Mouse (Mus musculus) stomach, postnatal 0 days (tissue): ENCODE data around the gene Zfp526. TPM values are rescaled to one million over a fixed set of nuclear protein-coding genes. Genes with fewer than 3 reads are reported as not detected.

Experiments used
- ATAC-seq: fragments of 200-750 bp; cut with Nextera tagmentation; 2 replicates; pipeline ENCODE4 v1.8.0; 2017; ENCODE audit not compliant: low FRiP score, low TSS enrichment
- DNase-seq: peaks from one replicate; pipeline ENCODE4 v3.0.0-alpha.2; 2016; ENCODE audit warnings: low spot score
- H3K27ac ChIP-seq: fragments of 300-500 bp; sonication (generic); replicated peaks from 2 replicates; pipeline ENCODE4 v1.5.1; 2014; ENCODE audit warnings: mild to moderate bottlenecking, control low read depth
- H3K27me3 ChIP-seq: fragments of 300-500 bp; sonication (generic); 2 replicates; pipeline ENCODE4 v1.6.1; 2014; ENCODE audit warnings: low read length; ENCODE audit not compliant: control insufficient read depth, insufficient read depth
- H3K36me3 ChIP-seq: fragments of 300-500 bp; sonication (generic); 2 replicates; pipeline ENCODE4 v1.6.1; 2014; ENCODE audit warnings: low read length, mixed read lengths; ENCODE audit not compliant: control insufficient read depth, insufficient read depth
- H3K4me1 ChIP-seq: fragments of 300-500 bp; sonication (generic); replicated peaks from 2 replicates; pipeline ENCODE4 v1.6.1; 2014; ENCODE audit warnings: antibody characterized with exemption; ENCODE audit not compliant: control insufficient read depth, insufficient read depth
- H3K4me2 ChIP-seq: fragments of 300-500 bp; sonication (generic); replicated peaks from 2 replicates; pipeline ENCODE4 v1.6.1; 2014; ENCODE audit warnings: low read depth, mild to moderate bottlenecking, control low read depth, moderate library complexity
- H3K4me3 ChIP-seq: fragments of 300-500 bp; sonication (generic); 2 replicates; pipeline ENCODE4 v1.5.1; 2014; ENCODE audit warnings: low read depth, low read length, control low read depth
- H3K9ac ChIP-seq: fragments of 300-500 bp; sonication (generic); 2 replicates; pipeline ENCODE4 v1.6.1; 2014; ENCODE audit warnings: mild to moderate bottlenecking, low read length, control low read depth, mixed read lengths
- H3K9me3 ChIP-seq: fragments of 300-500 bp; sonication (generic); 2 replicates; pipeline ENCODE4 v1.6.1; 2016; ENCODE audit warnings: low read length; ENCODE audit not compliant: control insufficient read depth
- CTCF ChIP-seq: IDR thresholded peaks from 2 replicates; pipeline ENCODE4 v1.5.1; 2016; ENCODE audit warnings: antibody characterized with exemption, low read depth, mild to moderate bottlenecking, moderate library complexity
- EP300 ChIP-seq: optimal IDR thresholded peaks from 2 replicates; pipeline ENCODE3; 2016; ENCODE audit warnings: antibody characterized with exemption
- WGBS: fragments of 180-500 bp; shearing (Covaris S2); extraction: QIAGEN DNeasy Blood & Tissue Kit; methylation state at CpG from one replicate; pipeline ENCODE4 v1.1.7; 2014; 5-methylcytosine and 5-hydroxymethylcytosine counted together
- polyA plus RNA-seq: library from polyadenylated mRNA; unstranded; fragments of >200 nt; fragmentation: Nextera tagmentation; extraction: Ambion mirVana; gene quantifications from 2 replicates; pipeline ENCODE4 v1.2.1, GENCODE M21; 2015

Gene Zfp526
- polyA plus RNA-seq, 1 experiment from 2014 or later: 1.1 TPM

DNA sequence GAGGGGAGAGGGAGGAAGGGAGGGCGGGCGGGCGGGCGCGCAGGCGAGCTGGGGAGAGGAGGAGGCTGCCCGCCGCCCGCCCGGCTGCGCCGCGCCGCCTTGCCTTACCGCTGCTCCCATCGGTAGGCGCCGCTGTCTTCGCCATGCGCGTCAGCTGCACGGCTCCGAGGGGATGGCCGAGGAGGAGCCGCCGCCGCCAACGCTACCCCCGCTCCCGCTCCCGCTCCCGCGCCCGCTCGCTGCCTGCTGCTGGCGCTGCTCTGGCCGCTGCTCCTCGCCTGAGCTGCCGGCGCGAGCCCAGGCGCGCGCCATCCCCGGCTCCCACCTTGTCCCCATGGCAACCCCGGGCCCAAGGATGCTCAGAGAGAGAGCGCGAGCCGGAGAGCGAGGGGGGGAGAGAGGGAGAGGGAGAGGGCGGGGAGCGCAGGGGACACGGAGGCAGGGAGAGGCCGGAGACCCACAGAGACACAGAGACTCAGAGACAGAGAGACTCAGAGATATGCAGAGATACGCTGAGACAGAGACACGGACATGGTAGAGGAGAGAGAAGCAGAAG, 41.5 kb upstream of the Zfp526 start, which contains the start of gene Pou2f2:
Pou2f2 (minus strand) TSS at position 121 of the 556 bp plus-strand sequence.
- under 1% methylated on average over 27 of the region's 56 CpGs for WGBS
- TF ChIP-seq CTCF: peak; percentile 63
- no peak for TF ChIP-seq EP300
- H3K9ac ChIP-seq: peak within 1 kb of the TSS; percentile 8; the same call in 1 of the 2 replicates

GRCm38 (mm10) chr7:25180512-25180911, 40.7 kb upstream of the Zfp526 start:
- ATAC-seq (no peak), DNase-seq (no peak)
- H3K9me3 ChIP-seq: no peaks in the 10 kb centered on the region
- H3K4me2 ChIP-seq: no peak overlapping the region
- TF ChIP-seq CTCF (no peak), EP300 (no peak)
- peaks cover 26% of the 10 kb centered on the region; the same call in 1 of the 2 replicates for H3K27me3 ChIP-seq
- no peak overlapping the region for H3K27ac ChIP-seq
- H3K4me3 ChIP-seq: no peak overlapping the region
- no peaks in the 10 kb centered on the region; the same call in 1 of the 2 replicates for H3K4me1 ChIP-seq
- no peak overlapping the region for H3K9ac ChIP-seq
- WGBS: 6% methylated on average over 6 of the region's 6 CpGs
- H3K36me3 ChIP-seq: no peaks in the 10 kb centered on the region

More for the DNA sequence above, 41.5 kb upstream of the Zfp526 start, which contains the start of gene Pou2f2:
- H3K36me3 ChIP-seq: no peaks in the 10 kb centered on the region
- no peaks in the 10 kb centered on the region; the same call in 1 of the 2 replicates for H3K4me1 ChIP-seq
- DNase-seq (peak; percentile 73), ATAC-seq (peak; percentile 79)
- no peak within 1 kb of the TSS for H3K27ac ChIP-seq
- peak within 1 kb of the TSS; percentile 43 for H3K4me3 ChIP-seq
- no peaks in the 10 kb centered on the region for H3K9me3 ChIP-seq
- peak within 1 kb of the TSS; percentile 78 for H3K4me2 ChIP-seq
- peaks cover 26% of the 10 kb centered on the region; the same call in 1 of the 2 replicates for H3K27me3 ChIP-seq

- no peak for DNase-seq
Measured at GRCm38 (mm10) chr7:25181331-25181790, 39.9 kb upstream of the Zfp526 start.

DNA sequence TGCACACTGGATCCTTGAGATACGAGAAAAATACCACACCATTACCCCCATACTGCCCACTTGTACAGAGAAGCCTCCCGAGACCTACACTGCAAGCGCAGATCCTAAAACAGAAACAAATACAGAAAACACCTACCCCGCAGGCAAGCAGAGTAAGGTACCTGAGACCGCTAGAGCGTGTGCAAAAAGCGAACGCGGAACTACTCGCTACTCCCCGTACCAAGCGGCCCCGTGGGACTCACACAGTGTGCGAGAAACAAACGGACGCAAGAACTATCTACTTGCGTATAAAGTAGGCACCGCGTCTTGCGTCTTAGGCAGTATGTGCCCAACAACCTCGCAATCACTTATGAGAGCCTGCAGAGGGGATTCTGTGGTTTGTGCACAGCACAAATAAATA, 39.4 kb upstream of the Zfp526 start:
- Histone ChIP-seq H3K27ac (no peak overlapping the region), H3K4me3 (no peak overlapping the region), H3K9ac (no peak overlapping the region), H3K9me3 (no peaks in the 10 kb centered on the region), H3K4me1 (no peaks in the 10 kb centered on the region; the same call in 1 of the 2 replicates), H3K36me3 (no peaks in the 10 kb centered on the region), H3K27me3 (peaks cover 22% of the 10 kb centered on the region; the same call in 1 of the 2 replicates), H3K4me2 (no peak overlapping the region)
- TF ChIP-seq EP300 (no peak), CTCF (no peak)
- no peak for DNase-seq
- 9% methylated on average over 21 of the region's 21 CpGs for WGBS
- no peak for ATAC-seq

More at GRCm38 (mm10) chr7:25181331-25181790, 39.9 kb upstream of the Zfp526 start:
- TF ChIP-seq CTCF (peak; percentile 70), EP300 (no peak)
- H3K9ac ChIP-seq: no peak overlapping the region
- peaks cover 26% of the 10 kb centered on the region; the same call in 1 of the 2 replicates for H3K27me3 ChIP-seq
- H3K4me2 ChIP-seq: no peak overlapping the region
- no peak overlapping the region for H3K4me3 ChIP-seq
- ATAC-seq: no peak
- 1% methylated on average over 15 of the region's 15 CpGs for WGBS
- H3K4me1 ChIP-seq: no peaks in the 10 kb centered on the region; the same call in 1 of the 2 replicates
- no peak overlapping the region for H3K27ac ChIP-seq
- H3K9me3 ChIP-seq: no peaks in the 10 kb centered on the region
- H3K36me3 ChIP-seq: no peaks in the 10 kb centered on the region

DNA sequence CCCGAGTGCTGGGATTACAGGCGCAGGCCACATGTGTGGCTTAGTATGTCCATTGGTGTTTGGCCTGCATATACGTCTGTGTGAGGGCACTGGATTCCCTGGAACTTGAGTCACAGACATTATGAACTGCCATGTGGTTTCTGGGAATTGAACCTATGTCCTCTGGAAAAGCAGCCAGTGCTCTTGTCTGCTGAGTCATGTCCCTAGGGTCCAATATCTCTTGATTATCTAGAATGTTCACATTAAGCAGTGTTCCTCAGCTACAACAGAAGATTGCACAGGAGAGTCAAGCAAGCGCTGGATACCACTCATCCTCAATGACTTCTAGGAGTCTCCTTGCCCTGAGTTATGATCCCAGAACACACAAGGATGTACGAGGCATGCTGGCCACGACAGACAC, 37.1 kb upstream of the Zfp526 start:
- H3K9ac ChIP-seq: no peak overlapping the region
- ATAC-seq (no peak), DNase-seq (no peak)
- no peak overlapping the region for H3K4me3 ChIP-seq
- H3K9me3 ChIP-seq: no peaks in the 10 kb centered on the region
- no peak overlapping the region for H3K27ac ChIP-seq
- no peak overlapping the region for H3K4me2 ChIP-seq
- no peaks in the 10 kb centered on the region for H3K36me3 ChIP-seq
- H3K4me1 ChIP-seq: no peaks in the 10 kb centered on the region; the same call in 1 of the 2 replicates
- 76% methylated on average over 6 of the region's 6 CpGs for WGBS
- peaks cover 14% of the 10 kb centered on the region; the same call in 1 of the 2 replicates for H3K27me3 ChIP-seq
- TF ChIP-seq CTCF (no peak), EP300 (no peak)
